Mouse (Mus musculus) liver, adult 2 months (tissue): Measurements from ENCODE around the gene Exosc9. TPM values are rescaled to one million over a fixed set of nuclear protein-coding genes. Genes with fewer than 3 reads are reported as not detected.
A peak's percentile ranks its signal among the peaks of the same experiment; 100 is the strongest.

Experiments
- DNase-seq: peaks from one replicate; pipeline ENCODE4 v3.0.0-alpha.2; 2011; ENCODE audit warnings: low read depth, low spot score; ENCODE audit errors: extremely low read depth
- H3K27ac ChIP-seq: fragments of 200-500 bp; replicated peaks from 2 replicates; pipeline ENCODE4 v1.5.1; 2012; ENCODE audit warnings: low read depth, mild to moderate bottlenecking, control low read depth, inconsistent platforms, low read length; ENCODE audit not compliant: insufficient read depth
- H3K27me3 ChIP-seq: fragments of 200-500 bp; 2 replicates; pipeline ENCODE4 v1.6.1; 2012; ENCODE audit warnings: mild to moderate bottlenecking, moderate library complexity, low read length, inconsistent platforms; ENCODE audit not compliant: control insufficient read depth, insufficient read depth
- H3K36me3 ChIP-seq: fragments of 200-500 bp; 2 replicates; pipeline ENCODE4 v1.6.1; 2012; ENCODE audit warnings: low read length, inconsistent platforms; ENCODE audit not compliant: control insufficient read depth, insufficient read depth
- H3K4me1 ChIP-seq: fragments of 200-500 bp; 2 replicates; pipeline ENCODE4 v1.6.1; 2011; ENCODE audit warnings: low read length; ENCODE audit not compliant: control insufficient read depth, insufficient read depth
- H3K4me3 ChIP-seq: fragments of 200-500 bp; 2 replicates; pipeline ENCODE4 v1.5.1; 2011; ENCODE audit warnings: low read depth, mild to moderate bottlenecking, control low read depth, low read length, moderate library complexity; ENCODE audit not compliant: insufficient read depth
- H3K79me2 ChIP-seq: fragments of 200-500 bp; 2 replicates; pipeline ENCODE4 v1.6.1; 2012; ENCODE audit warnings: inconsistent platforms, mild to moderate bottlenecking, low read length, moderate library complexity; ENCODE audit not compliant: control insufficient read depth, insufficient read depth
- H3K9ac ChIP-seq: fragments of 200-500 bp; 2 replicates; pipeline ENCODE4 v1.6.1; 2012; ENCODE audit warnings: low read depth, mild to moderate bottlenecking, control low read depth, inconsistent platforms, low read length
- CTCF ChIP-seq: fragments of 200-500 bp; IDR thresholded peaks from 2 replicates; pipeline ENCODE4 v1.5.1; 2011; ENCODE audit warnings: low read depth, low read length, control low read depth
- POLR2A ChIP-seq: fragments of 200-500 bp; IDR thresholded peaks from 2 replicates; pipeline ENCODE4 v1.6.1; 2011; ENCODE audit warnings: low read length, control low read depth; ENCODE audit not compliant: insufficient read depth; ENCODE audit errors: extremely low read depth
- WGBS: fragments of 180-500 bp; shearing (Covaris S2); methylation state at CpG from one replicate; pipeline ENCODE4 v1.1.7; 2018; 5-methylcytosine and 5-hydroxymethylcytosine counted together
- polyA plus RNA-seq: library from polyadenylated mRNA; depleted of rRNA; stranded (reverse); fragments of >200 nt; gene quantifications from 2 replicates; pipeline ENCODE4 v1.2.3, GENCODE M21; 2012
- total RNA-seq: library from RNA; depleted of rRNA; stranded (reverse); fragments of >200 nt; gene quantifications from 2 replicates; pipeline ENCODE4 v1.2.3, GENCODE M21; 2014

Gene Exosc9
- total and polyA plus RNA-seq, 2 experiments = 6.3 to 15.6 TPM

- peak overlapping the region; percentile 80 for H3K9ac ChIP-seq
- DNase-seq = peak; percentile 7
- H3K4me3 ChIP-seq = peak overlapping the region; percentile 71
- WGBS = 2% methylated on average over 18 of the region's 18 CpGs
- H3K27ac ChIP-seq = peak overlapping the region; percentile 40; the same call in 1 of the 2 replicates
- no peaks in the 10 kb centered on the region for H3K27me3 ChIP-seq
- H3K79me2 ChIP-seq = no peaks in the 10 kb centered on the region
- TF ChIP-seq POLR2A (no peak), CTCF (no peak)
- no peaks in the 10 kb centered on the region for H3K36me3 ChIP-seq
- H3K4me1 ChIP-seq = peaks cover 4% of the 10 kb centered on the region; the same call in 1 of the 2 replicates
Observed at GRCm38 (mm10) chr3:36531979-36532542, 20.3 kb upstream of the Exosc9 start.

- H3K9ac ChIP-seq = no peak overlapping the region
- 10% methylated on average over 7 of the region's 7 CpGs for WGBS
- H3K27me3 ChIP-seq = no peaks in the 10 kb centered on the region
- no peak for TF ChIP-seq POLR2A
- TF ChIP-seq CTCF = no peak
- no peaks in the 10 kb centered on the region for H3K79me2 ChIP-seq
- H3K4me1 ChIP-seq = peaks cover 4% of the 10 kb centered on the region; the same call in 1 of the 2 replicates
- H3K36me3 ChIP-seq = no peaks in the 10 kb centered on the region
- no peak overlapping the region for H3K27ac ChIP-seq
- no peak overlapping the region for H3K4me3 ChIP-seq
- DNase-seq = peak; percentile 16
Observed at GRCm38 (mm10) chr3:36532738-36533137, 19.7 kb upstream of the Exosc9 start.

GRCm38 (mm10) chr3:36533201-36533672, 19.2 kb upstream of the Exosc9 start:
- no peaks in the 10 kb centered on the region for H3K27me3 ChIP-seq
- no peaks in the 10 kb centered on the region for H3K79me2 ChIP-seq
- H3K9ac ChIP-seq = no peak overlapping the region
- no peaks in the 10 kb centered on the region for H3K36me3 ChIP-seq
- peak; percentile 60 for DNase-seq
- no peak overlapping the region for H3K4me3 ChIP-seq
- peaks cover 4% of the 10 kb centered on the region; the same call in 1 of the 2 replicates for H3K4me1 ChIP-seq
- TF ChIP-seq POLR2A (no peak), CTCF (no peak)
- no peak overlapping the region for H3K27ac ChIP-seq
- WGBS = 0% methylated on average over 1 of the region's 1 CpGs

GRCm38 (mm10) chr3:36536041-36536440, 16.4 kb upstream of the Exosc9 start:
- DNase-seq = no peak
- Histone ChIP-seq H3K4me1 (peaks cover 4% of the 10 kb centered on the region; the same call in 1 of the 2 replicates), H3K27me3 (no peaks in the 10 kb centered on the region), H3K36me3 (no peaks in the 10 kb centered on the region), H3K79me2 (no peaks in the 10 kb centered on the region), H3K4me3 (no peak overlapping the region), H3K27ac (no peak overlapping the region), H3K9ac (no peak overlapping the region)
- TF ChIP-seq POLR2A (no peak), CTCF (no peak)
- WGBS = 86% methylated on average over 12 of the region's 12 CpGs

GRCm38 (mm10) chr3:36537701-36538470, 14.5 kb upstream of the Exosc9 start:
- H3K4me3 ChIP-seq = no peak overlapping the region
- WGBS = 79% methylated on average over 4 of the region's 4 CpGs

More at GRCm38 (mm10) chr3:36537701-36538470, 14.5 kb upstream of the Exosc9 start:
- H3K36me3 ChIP-seq = no peaks in the 10 kb centered on the region
- TF ChIP-seq CTCF (no peak), POLR2A (no peak)
- H3K4me1 ChIP-seq = no peaks in the 10 kb centered on the region; the same call in 1 of the 2 replicates
- H3K9ac ChIP-seq = no peak overlapping the region
- no peaks in the 10 kb centered on the region for H3K27me3 ChIP-seq
- H3K27ac ChIP-seq = no peak overlapping the region
- DNase-seq = no peak
- no peaks in the 10 kb centered on the region for H3K79me2 ChIP-seq
